Mouse (Mus musculus) olfactory bulb, adult 2 months (tissue): Measurements from ENCODE around the gene Pcnt.

Experiments used
- CTCF ChIP-seq: fragments of 200-500 bp; IDR thresholded peaks from 2 replicates; pipeline ENCODE4 v1.5.1; 2012; ENCODE audit warnings: low read depth, mild to moderate bottlenecking, low read length, moderate library complexity; ENCODE audit not compliant: insufficient read depth
- POLR2A ChIP-seq: fragments of 200-500 bp; IDR thresholded peaks from 2 replicates; pipeline ENCODE4 v1.6.1; 2012; ENCODE audit warnings: mild to moderate bottlenecking, low read depth, low read length, moderate library complexity; ENCODE audit not compliant: insufficient read depth

- TF ChIP-seq CTCF (no peak), POLR2A (no peak)
Observed at GRCm38 (mm10) chr10:76332040-76332439, 110.5 kb downstream of the Pcnt start.
